Mouse (Mus musculus) R1 (cell line): ENCODE results near the gene Surf2.

Experiments
- DNase-seq: peaks from one replicate; pipeline ENCODE4 v3.0.0-alpha.2; 2018; ENCODE audit warnings: low read depth, low spot score

The Surf2 gene

GRCm38 (mm10) chr2:26914148-26914941 is 1.8 kb upstream of the Surf2 start:
- no peak for DNase-seq

- no peak for DNase-seq
These were observed 571 bp downstream of the Surf2 start for GRCm38 (mm10) chr2:26916738-26917137.

DNA sequence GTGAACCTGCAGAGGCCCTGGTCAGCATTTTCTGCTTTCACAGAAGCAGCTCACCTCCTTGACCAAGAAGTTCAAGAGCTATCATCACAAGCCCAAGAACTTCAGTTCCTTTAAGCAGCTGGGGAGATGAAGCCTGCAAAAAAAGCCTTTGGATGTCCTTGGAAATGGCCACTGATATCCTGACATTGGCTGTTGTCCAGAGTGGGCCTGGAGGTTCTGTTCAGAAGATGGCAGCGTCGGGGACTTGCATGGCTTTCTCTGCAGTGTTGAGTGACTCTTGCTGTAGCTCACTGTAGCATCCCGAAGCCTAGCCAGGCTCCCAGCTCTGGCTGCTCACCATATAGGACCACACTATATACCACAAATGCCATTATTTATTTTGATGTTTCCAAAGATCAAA is 3.5 kb downstream of the Surf2 start:
- no peak for DNase-seq

DNA sequence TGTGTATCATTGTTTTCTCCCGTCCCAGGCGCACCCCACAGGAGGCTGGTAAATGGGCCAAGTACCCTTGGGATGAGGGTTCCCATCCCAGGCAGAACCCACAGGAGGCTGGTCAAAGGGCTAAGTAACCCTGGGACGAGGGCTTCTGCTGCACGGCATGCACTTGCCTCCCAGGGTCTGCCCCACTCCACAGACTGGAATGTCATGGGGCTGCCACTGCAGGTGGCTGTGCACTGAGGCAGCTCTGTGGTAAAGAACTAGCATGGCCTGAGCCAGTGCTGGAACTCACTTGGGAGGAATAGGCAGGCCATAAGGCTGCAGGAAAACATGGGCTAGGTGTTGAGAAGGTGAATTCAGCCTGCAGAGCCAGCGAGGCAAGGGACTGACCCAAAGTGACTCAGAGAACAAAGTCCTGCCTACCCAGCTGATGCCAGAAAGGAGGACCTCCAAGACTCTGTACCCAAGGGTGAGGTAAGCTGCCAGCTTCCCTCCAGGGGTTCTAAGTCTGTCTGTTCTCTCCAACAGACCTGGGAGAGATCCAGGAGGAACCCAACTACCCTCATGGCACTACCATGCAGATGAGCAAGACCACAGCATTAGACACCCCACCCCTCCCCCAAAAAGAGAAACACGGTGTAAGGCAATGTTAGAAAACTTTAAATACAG is 4.2 kb downstream of the Surf2 start:
- no peak for DNase-seq

DNA sequence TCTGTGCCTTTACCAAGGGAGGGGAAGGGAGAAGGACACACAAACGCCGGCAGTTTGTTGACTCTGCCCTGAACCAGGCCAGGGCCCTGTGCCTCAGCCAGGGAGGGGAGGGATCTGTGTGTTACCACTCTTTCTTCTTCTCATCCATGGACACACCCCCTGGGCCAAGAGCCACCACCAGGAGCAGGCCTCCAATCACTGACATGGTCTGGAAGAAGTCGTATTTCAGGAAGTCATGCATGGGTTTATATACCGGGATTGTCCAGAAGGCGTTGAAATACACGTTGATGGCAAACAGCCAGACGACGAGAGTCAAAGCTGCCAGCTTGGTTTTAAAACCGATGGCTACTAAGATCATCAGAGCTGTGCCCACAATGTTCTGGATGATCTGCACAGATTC is 5.6 kb downstream of the Surf2 start:
- DNase-seq = peak; percentile 41

DNA sequence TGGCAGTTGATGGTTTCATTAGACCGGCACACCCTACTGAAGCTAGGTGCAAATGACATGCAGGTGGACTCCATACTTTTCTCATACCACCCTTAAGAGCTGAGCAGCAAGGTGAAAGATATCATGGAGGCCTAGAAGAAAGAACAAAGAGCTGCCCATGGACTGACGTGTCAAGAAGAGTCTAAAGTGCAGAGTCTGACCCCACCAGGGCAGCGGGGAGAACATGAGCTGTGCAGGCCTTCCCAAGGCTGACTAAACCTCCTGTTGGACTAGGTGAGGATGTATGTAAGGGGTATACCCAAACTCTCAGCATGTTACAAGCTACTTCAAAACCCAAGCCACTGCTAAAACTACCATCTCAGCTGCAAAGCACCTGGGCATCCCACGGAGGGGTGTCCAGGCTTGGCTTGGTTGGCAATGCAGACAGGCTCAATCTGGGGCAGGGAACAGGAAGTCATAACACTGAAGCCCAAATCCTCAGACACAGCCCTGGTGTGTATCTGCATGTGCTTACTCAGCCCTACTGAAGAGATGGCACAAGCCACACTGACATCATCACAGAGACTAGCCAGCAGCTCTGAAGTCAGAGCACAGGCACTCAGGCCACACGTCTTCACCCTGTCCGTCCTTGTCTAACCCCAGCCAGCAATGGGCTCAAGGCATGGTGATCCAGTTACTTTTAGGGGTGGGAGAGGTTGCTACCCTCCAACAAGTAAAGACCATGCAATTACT is 11.7 kb downstream of the Surf2 start:
- no peak for DNase-seq

- DNase-seq = peak; percentile 86
These were observed 14.2 kb downstream of the Surf2 start for GRCm38 (mm10) chr2:26930390-26930789.

GRCm38 (mm10) chr2:26932473-26933303 is 16.5 kb downstream of the Surf2 start:
- peak; percentile 61 for DNase-seq

GRCm38 (mm10) chr2:26933304-26934055 is 17.3 kb downstream of the Surf2 start, which contains the start of the genes Surf4 and Stkld1:
Surf4 (minus strand) TSS chr2:26933928.
Stkld1 (plus strand) TSS chr2:26934047.
- DNase-seq = peak; percentile 98

DNA sequence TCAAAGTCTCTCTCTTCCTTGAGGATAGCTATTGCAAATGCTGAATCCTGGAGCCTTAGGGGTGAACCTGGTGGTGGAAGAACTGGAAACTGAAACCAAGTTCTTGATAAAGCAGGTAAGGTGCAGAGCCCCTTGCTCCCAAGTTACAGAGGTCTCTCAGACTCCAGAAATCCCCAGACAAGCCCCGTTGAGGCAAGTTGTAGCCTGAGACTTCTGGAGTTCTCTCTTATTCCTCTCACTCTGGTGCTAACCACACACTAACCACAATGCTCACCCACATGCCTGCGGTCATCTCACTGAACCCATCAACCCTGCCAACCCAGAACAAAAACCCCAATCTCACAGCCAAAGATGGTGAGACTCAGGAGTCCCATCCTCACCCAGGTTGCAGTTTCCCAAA is 19.1 kb downstream of the Surf2 start:
- no peak for DNase-seq

GRCm38 (mm10) chr2:26936425-26936824 is 20.3 kb downstream of the Surf2 start:
- DNase-seq = no peak

DNA sequence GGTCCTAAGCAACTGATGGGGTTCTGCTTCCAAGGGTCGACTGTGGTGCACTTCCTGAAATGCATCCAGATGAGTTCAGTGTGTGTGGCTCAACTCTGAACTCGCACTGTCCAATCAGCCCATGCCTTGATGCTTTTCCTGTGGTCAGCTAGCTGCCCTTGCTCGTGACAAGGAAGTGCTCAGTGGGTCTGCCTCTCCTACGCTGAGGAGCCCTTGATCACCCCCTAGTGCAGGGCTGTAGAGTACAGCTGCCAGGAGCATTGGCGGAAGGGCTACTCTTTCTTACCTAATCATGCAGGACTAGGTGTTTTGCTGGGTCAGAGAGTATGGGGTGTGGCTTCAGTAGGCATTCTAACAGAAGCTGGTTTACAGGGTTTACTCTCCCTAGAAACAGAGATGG is 25.4 kb downstream of the Surf2 start:
- peak; percentile 28 for DNase-seq

GRCm38 (mm10) chr2:26943253-26943652 is 27.1 kb downstream of the Surf2 start:
- no peak for DNase-seq

- DNase-seq = no peak
These were observed 34.2 kb downstream of the Surf2 start for GRCm38 (mm10) chr2:26950411-26950810.

GRCm38 (mm10) chr2:26951346-26951905 is 35.3 kb downstream of the Surf2 start:
- DNase-seq = no peak

DNA sequence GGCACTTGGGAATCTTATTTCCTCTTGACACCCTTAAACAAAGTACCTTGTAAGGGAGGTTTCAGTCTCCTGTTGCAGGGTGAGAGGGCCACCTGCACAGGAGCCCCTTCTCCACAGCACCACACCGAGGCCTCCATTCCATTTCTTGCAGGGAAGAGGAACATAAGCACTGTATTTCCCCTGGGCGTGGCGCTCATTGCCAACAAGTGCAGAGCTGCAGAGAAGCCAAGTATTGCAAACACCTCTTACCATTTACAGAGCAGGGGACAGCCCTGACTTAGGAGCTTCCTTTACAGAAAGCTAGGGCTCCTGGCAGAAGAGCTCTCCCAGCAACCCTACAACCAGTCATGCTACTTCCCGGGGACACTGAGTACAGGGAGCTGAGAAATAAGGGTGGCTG is 36.0 kb downstream of the Surf2 start:
- DNase-seq = no peak

- no peak for DNase-seq
These were observed 36.7 kb downstream of the Surf2 start for GRCm38 (mm10) chr2:26952866-26953265.

GRCm38 (mm10) chr2:26954735-26955395 is 38.7 kb downstream of the Surf2 start:
- DNase-seq = no peak

DNA sequence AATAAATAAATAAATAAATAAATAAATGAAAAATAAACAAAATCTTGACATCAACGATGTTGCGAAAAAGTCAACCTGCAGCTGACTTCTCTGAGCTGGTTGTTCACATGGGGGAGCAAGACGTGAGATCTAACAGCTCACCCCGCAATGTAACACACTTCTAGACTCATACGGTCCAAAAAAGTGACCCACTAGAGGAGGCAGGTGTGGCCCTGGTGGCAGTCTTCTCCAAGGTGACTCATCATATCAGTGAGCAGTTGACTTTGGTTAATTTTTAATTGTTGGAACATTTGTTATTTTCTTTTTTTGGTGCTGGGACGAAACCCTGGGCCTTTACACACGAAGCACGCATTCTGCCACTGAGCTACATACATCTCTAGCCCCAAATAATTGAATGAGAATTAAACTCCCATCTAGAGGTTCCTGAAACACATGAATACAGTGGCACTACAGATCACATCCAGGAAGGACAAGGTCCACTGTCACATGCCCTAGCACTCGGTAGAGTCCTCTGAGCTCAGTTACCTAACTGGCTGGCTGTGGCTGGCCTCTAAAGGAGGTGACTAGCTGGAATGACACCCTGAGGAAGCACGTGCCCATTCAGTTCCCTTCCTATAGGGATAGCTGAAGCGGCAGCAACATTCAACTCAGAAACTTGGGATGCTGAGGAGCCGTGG is 40.8 kb downstream of the Surf2 start:
- no peak for DNase-seq
